Mouse (Mus musculus) R1 (cell line): ENCODE results near the gene Btbd2.
A peak's percentile ranks its signal among the peaks of the same experiment; 100 is the strongest.

ENCODE experiments used
- DNase-seq: peaks from one replicate; pipeline ENCODE4 v3.0.0-alpha.2; 2018; ENCODE audit warnings: low read depth, low spot score

Gene Btbd2

GRCm38 (mm10) chr10:80687850-80688249 lies 31.0 kb upstream of the Btbd2 start:
- DNase-seq, result peak; percentile 83

- no peak for DNase-seq
Observed at GRCm38 (mm10) chr10:80686617-80687016, 29.7 kb upstream of the Btbd2 start.

- DNase-seq, result no peak
Observed at GRCm38 (mm10) chr10:80684984-80685383, 28.1 kb upstream of the Btbd2 start.

GRCm38 (mm10) chr10:80684214-80684613 lies 27.3 kb upstream of the Btbd2 start:
- peak; percentile 72 for DNase-seq

- no peak for DNase-seq
Observed at GRCm38 (mm10) chr10:80683647-80684046, 26.8 kb upstream of the Btbd2 start.

GRCm38 (mm10) chr10:80682003-80682402 lies 25.1 kb upstream of the Btbd2 start:
- DNase-seq, result no peak

GRCm38 (mm10) chr10:80680260-80680696 lies 23.4 kb upstream of the Btbd2 start:
- no peak for DNase-seq

- no peak for DNase-seq
Observed at GRCm38 (mm10) chr10:80679556-80680259, 22.8 kb upstream of the Btbd2 start.

- peak; percentile 70 for DNase-seq
Observed at GRCm38 (mm10) chr10:80678601-80679377, 21.9 kb upstream of the Btbd2 start.

GRCm38 (mm10) chr10:80677942-80678436 lies 21.1 kb upstream of the Btbd2 start, which contains the start of gene Mknk2:
Gene Mknk2, minus strand, starts transcription at chr10:80678112.
- peak; percentile 17 for DNase-seq

- no peak for DNase-seq
Observed at GRCm38 (mm10) chr10:80677128-80677875, 20.4 kb upstream of the Btbd2 start.

- peak; percentile 100 for DNase-seq
Observed at GRCm38 (mm10) chr10:80676198-80676928, 19.5 kb upstream of the Btbd2 start.

- DNase-seq, result peak; percentile 18
Observed at GRCm38 (mm10) chr10:80675405-80676197, 18.7 kb upstream of the Btbd2 start.

GRCm38 (mm10) chr10:80674851-80675404 lies 18.1 kb upstream of the Btbd2 start:
- DNase-seq, result no peak

GRCm38 (mm10) chr10:80674161-80674711 lies 17.4 kb upstream of the Btbd2 start:
- DNase-seq, result no peak

- DNase-seq, result no peak
Observed at GRCm38 (mm10) chr10:80673690-80674089, 16.8 kb upstream of the Btbd2 start.

GRCm38 (mm10) chr10:80671936-80672690 lies 15.2 kb upstream of the Btbd2 start:
- DNase-seq, result no peak

- DNase-seq, result no peak
Observed at GRCm38 (mm10) chr10:80671251-80671650, 14.4 kb upstream of the Btbd2 start.

- no peak for DNase-seq
Observed at GRCm38 (mm10) chr10:80670531-80670930, 13.7 kb upstream of the Btbd2 start.
